In genomic region chr9:41761050-41761576, GRCm38 (mm10) we compare ENCODE assay signal across 14 mouse cellular contexts.
"Had no signal": no experiment of that assay in that cellular context is flagged by ENCODE, and none has a peak within 500 bp of the region (broad histone marks: within the 10 kb centered on the region; RNA-seq: fewer than 3 reads in every experiment).

No protein-coding gene starts in this region.

- DNase-seq: kidney, adult 11 months; kidney, adult 9 months; kidney, postnatal 14 days; liver; liver, embryonic 13.5 days; liver, postnatal 0 days; lung, postnatal 36 days; right cerebral cortex, postnatal 4 days; spleen, adult 18-20 months; thymus, postnatal 36 days had no signal

- H3K27me3 ChIP-seq: liver, embryonic 13.5 days; midbrain, embryonic 13.5 days; stomach, embryonic 15.5 days had no signal

- ATAC-seq: liver, postnatal 0 days; lung, postnatal 0 days; midbrain, embryonic 13.5 days had no signal

- H3K4me1 ChIP-seq: liver, embryonic 13.5 days; midbrain, embryonic 13.5 days had no signal

- H3K9me3 ChIP-seq: liver, embryonic 13.5 days; midbrain, embryonic 13.5 days; stomach, embryonic 15.5 days had no signal

- H3K9ac ChIP-seq: liver, embryonic 13.5 days; liver, postnatal 0 days; midbrain, embryonic 13.5 days; stomach, embryonic 15.5 days had no signal

- H3K4me2 ChIP-seq: liver, embryonic 13.5 days; midbrain, embryonic 13.5 days; stomach, embryonic 15.5 days had no signal

- H3K27ac ChIP-seq: left cerebral cortex, adult 2 months; liver, embryonic 13.5 days; midbrain, embryonic 13.5 days; stomach, embryonic 15.5 days had no signal

- H3K36me3 ChIP-seq: liver, embryonic 13.5 days; midbrain, embryonic 13.5 days; stomach, embryonic 15.5 days had no signal

- H3K4me3 ChIP-seq: left cerebral cortex, adult 2 months; liver, embryonic 13.5 days; midbrain, embryonic 13.5 days; stomach, embryonic 15.5 days had no signal
